Mouse (Mus musculus) CH12.LX (cell line): ENCODE measurements around the gene Hoxd12. TPM values are rescaled to one million over a fixed set of nuclear protein-coding genes. Genes with fewer than 3 reads are reported as not detected.

Source experiments
- DNase-seq: peaks from one replicate; pipeline ENCODE4 v3.0.0-alpha.2; 2013; ENCODE audit errors: extremely low read depth
- H3K27ac ChIP-seq: 2 replicates; pipeline ENCODE4 v1.5.1; 2012; ENCODE audit warnings: low read depth, mild to moderate bottlenecking, control low read depth, moderate library complexity; ENCODE audit not compliant: insufficient read depth
- H3K27me3 ChIP-seq: replicated peaks from 2 replicates; pipeline ENCODE3; 2012; ENCODE audit warnings: inconsistent platforms
- H3K36me3 ChIP-seq, 2 experiments: replicated peaks in 1 of 2; 2 replicates each; pipeline versions ENCODE3 to v1.6.1; 2012; ENCODE audit warnings: inconsistent platforms in 1 of 2, low read length in 1 of 2, mild to moderate bottlenecking in 1 of 2, mixed read lengths in 1 of 2, moderate library complexity in 1 of 2; ENCODE audit not compliant: control insufficient read depth in 1 of 2, insufficient read depth in 1 of 2
- H3K4me1 ChIP-seq, 2 experiments: 2 replicates each; pipeline ENCODE4 v1.6.1; 2012; ENCODE audit warnings: inconsistent platforms in 1 of 2, moderate library complexity in 1 of 2; ENCODE audit not compliant: insufficient read depth in 2 of 2, control insufficient read depth in 1 of 2
- H3K4me2 ChIP-seq: 2 replicates; pipeline ENCODE4 v1.6.1; 2012; ENCODE audit warnings: low read depth, mild to moderate bottlenecking, control low read depth; ENCODE audit not compliant: poor library complexity, insufficient read depth, severe bottlenecking
- H3K4me3 ChIP-seq, 3 experiments: fragments of 150-350 bp in 1 of 3; sonication (generic) in 1 of 3; replicated peaks in 1 of 3; 2 replicates each; pipeline versions ENCODE3 to v1.5.1; 2011 to 2012; ENCODE audit warnings: low read depth in 2 of 3, low read length in 2 of 3, mild to moderate bottlenecking in 2 of 3, moderate library complexity in 2 of 3, control low read depth in 1 of 3, improper control_type of control experiment in 1 of 3, inconsistent platforms in 1 of 3, mixed read lengths in 1 of 3; ENCODE audit not compliant: poor library complexity in 1 of 3
- H3K79me2 ChIP-seq: replicated peaks from 2 replicates; pipeline ENCODE4 v1.6.1; 2012; ENCODE audit warnings: mild to moderate bottlenecking, moderate library complexity; ENCODE audit not compliant: control insufficient read depth, poor library complexity, insufficient read depth, severe bottlenecking; ENCODE audit errors: extremely low read depth
- H3K9ac ChIP-seq: 2 replicates; pipeline ENCODE4 v1.6.1; 2012; ENCODE audit warnings: low read depth, mild to moderate bottlenecking, control low read depth, moderate library complexity; ENCODE audit not compliant: insufficient read depth
- H3K9me3 ChIP-seq: replicated peaks from 2 replicates; pipeline ENCODE3; 2012; ENCODE audit warnings: low read length, inconsistent platforms, mixed read lengths
- CTCF ChIP-seq, 2 experiments: IDR thresholded peaks in 1 of 2; conservative IDR thresholded peaks in 1 of 2; 2 replicates each; pipeline ENCODE4 v1.5.1; 2011 to 2012; ENCODE audit warnings: low read depth in 2 of 2, low read length in 2 of 2, improper control_type of control experiment in 1 of 2, inconsistent platforms in 1 of 2, mild to moderate bottlenecking in 1 of 2, moderate library complexity in 1 of 2
- ELF1 ChIP-seq: IDR thresholded peaks from 2 replicates; pipeline ENCODE4 v1.6.1; 2014; ENCODE audit warnings: low read depth, mild to moderate bottlenecking, inconsistent platforms, low read length, improper control_type of control experiment
- GABPA ChIP-seq: IDR thresholded peaks from 2 replicates; pipeline ENCODE4 v1.6.1; 2012; ENCODE audit warnings: low read depth, low read length, improper control_type of control experiment, inconsistent platforms; ENCODE audit not compliant: insufficient replicate concordance
- IRF4 ChIP-seq: IDR thresholded peaks from 2 replicates; pipeline ENCODE4 v1.6.1; 2014; ENCODE audit warnings: low read depth, mild to moderate bottlenecking, inconsistent platforms, low read length, improper control_type of control experiment
- MAX ChIP-seq: IDR thresholded peaks from 2 replicates; pipeline ENCODE4 v1.6.1; 2011; ENCODE audit warnings: low read length, improper control_type of control experiment
- MAZ ChIP-seq: IDR thresholded peaks from 2 replicates; pipeline ENCODE4 v1.6.1; 2012; ENCODE audit warnings: low read depth, mild to moderate bottlenecking, inconsistent platforms, low read length, improper control_type of control experiment, moderate library complexity
- MXI1 ChIP-seq: IDR thresholded peaks from 2 replicates; pipeline ENCODE4 v1.6.1; 2011; ENCODE audit warnings: mild to moderate bottlenecking, low read depth, low read length, improper control_type of control experiment
- MYC ChIP-seq: IDR thresholded peaks from 2 replicates; pipeline ENCODE4 v1.6.1; 2011; ENCODE audit warnings: low read depth, mild to moderate bottlenecking, improper control_type of control experiment, low read length
- POLR2A ChIP-seq: IDR thresholded peaks from 2 replicates; pipeline ENCODE4 v1.6.1; 2011; ENCODE audit warnings: low read depth, mild to moderate bottlenecking, improper control_type of control experiment, low read length
- RAD21 ChIP-seq: IDR thresholded peaks from 2 replicates; pipeline ENCODE4 v1.6.1; 2011; ENCODE audit warnings: low read depth, mild to moderate bottlenecking, low read length, improper control_type of control experiment, moderate library complexity
- SMC3 ChIP-seq: IDR thresholded peaks from 2 replicates; pipeline ENCODE4 v1.6.1; 2011; ENCODE audit warnings: low read depth, low read length, improper control_type of control experiment
- TCF12 ChIP-seq: IDR thresholded peaks from 2 replicates; pipeline ENCODE4 v1.6.1; 2014; ENCODE audit warnings: low read depth, mild to moderate bottlenecking, inconsistent platforms, low read length, improper control_type of control experiment
- USF1 ChIP-seq: IDR thresholded peaks from 2 replicates; pipeline ENCODE4 v1.6.1; 2014; ENCODE audit warnings: low read depth, mild to moderate bottlenecking, inconsistent platforms, low read length, improper control_type of control experiment
- USF2 ChIP-seq: conservative IDR thresholded peaks from 2 replicates; pipeline ENCODE4 v1.6.1; 2011; ENCODE audit warnings: low read depth, low read length, improper control_type of control experiment
- ZKSCAN1 ChIP-seq: IDR thresholded peaks from 2 replicates; pipeline ENCODE4 v1.6.1; 2012; ENCODE audit warnings: low read depth, inconsistent platforms, low read length, improper control_type of control experiment, borderline replicate concordance
- ZNF384 ChIP-seq: IDR thresholded peaks from 2 replicates; pipeline ENCODE4 v1.6.1; 2012; ENCODE audit warnings: low read depth, low read length, improper control_type of control experiment, inconsistent platforms
- dilution Hi-C: fragments of 300-500 bp; cut with MboI; formaldehyde crosslinking; loops from 2 replicates; pipeline ENCODE4 v1.14.3; 2020; ENCODE audit warnings: low sequenced_read_pairs; ENCODE audit not compliant: extremely low pct_unique_long_range_greater_than_20kb, extremely low pct_ligation_motif_present
- in situ Hi-C: fragments of 300-500 bp; cut with MboI; formaldehyde crosslinking; loops from 3 replicates; pipeline ENCODE4 v1.14.3; 2019; ENCODE audit warnings: low sequenced_read_pairs, low pct_ligation_motif_present, low pct_unique_long_range_greater_than_20kb, mixed read lengths
- polyA plus RNA-seq: library from polyadenylated mRNA; unstranded; fragments of >175 nt; gene quantifications from 2 replicates; pipeline ENCODE4 v1.2.1, GENCODE M21; 2012; ENCODE audit warnings: low read depth; ENCODE audit not compliant: insufficient read length
- total RNA-seq, 2 experiments: library from RNA; depleted of rRNA; stranded (reverse); fragments of 300-350 nt in 1 of 2; fragments of >200 nt in 1 of 2; gene quantifications; 2 replicates each; pipeline ENCODE4 v1.2.3; 2012 to 2014

Hoxd12 gene
- total and polyA plus RNA-seq, 3 experiments = not detected

- Histone ChIP-seq H3K4me1 (no peaks in the 10 kb centered on the region), H3K9ac (no peak overlapping the region), H3K36me3 (no peaks in the 10 kb centered on the region), H3K4me2 (no peak overlapping the region), H3K27me3 (no peaks in the 10 kb centered on the region), H3K27ac (no peak overlapping the region), H3K9me3 (peaks cover 38% of the 10 kb centered on the region), H3K4me3 (no peak overlapping the region), H3K79me2 (no peaks in the 10 kb centered on the region)
- no peak for TF ChIP-seq ELF1
- TF ChIP-seq TCF12 = no peak
- TF ChIP-seq POLR2A = no peak
- TF ChIP-seq ZNF384 = no peak
- TF ChIP-seq MYC = no peak
- no peak for TF ChIP-seq USF1
- in situ Hi-C loops (loop anchor here (25.0 kb wide), 1 partner anchor 1069 kb away; the partner anchor contains the start of gene Chrna1), dilution Hi-C loops (no loop called here)
- no peak for DNase-seq
Observed at GRCm38 (mm10) chr2:74655821-74656631, 18.8 kb upstream of the Hoxd12 start.

- no peaks in the 10 kb centered on the region for H3K4me1 ChIP-seq
- H3K79me2 ChIP-seq = no peaks in the 10 kb centered on the region
- peaks cover 38% of the 10 kb centered on the region for H3K9me3 ChIP-seq
- H3K27ac ChIP-seq = no peak overlapping the region
- TF ChIP-seq POLR2A = no peak
- no peak for TF ChIP-seq MAX
- no peak for TF ChIP-seq RAD21
- no peak for TF ChIP-seq USF1
- no peak for TF ChIP-seq USF2
- TF ChIP-seq GABPA = no peak
- no peak for TF ChIP-seq MAZ
- no peak for TF ChIP-seq ZKSCAN1
- no peak for TF ChIP-seq IRF4
- TF ChIP-seq MXI1 = no peak
- no peak for TF ChIP-seq SMC3
- TF ChIP-seq CTCF (conservative IDR thresholded peaks at IDR 0.05 in 1 of 2, IDR thresholded peaks at IDR 0.05 in 1 of 2; ENCODE audit: low read depth in 2 of 2, low read length in 2 of 2) = no peak
- no peak for TF ChIP-seq TCF12
- TF ChIP-seq, all 38 proteins: peak for 0
- Histone ChIP-seq H3K36me3 (no peaks in the 10 kb centered on the region), H3K9ac (no peak overlapping the region), H3K4me2 (no peak overlapping the region), H3K4me3 (no peak overlapping the region), H3K27me3 (no peaks in the 10 kb centered on the region)
- dilution Hi-C loops (no loop called here), in situ Hi-C loops (loop anchor here (25.0 kb wide), 1 partner anchor 1069 kb away; the partner anchor contains the start of gene Chrna1)
- no peak for DNase-seq
Observed at GRCm38 (mm10) chr2:74656632-74657021, 18.2 kb upstream of the Hoxd12 start.
